Mouse (Mus musculus) heart, adult 2 months (tissue): Measurements from ENCODE around the gene Cwf19l1. TPM values are rescaled to one million over a fixed set of nuclear protein-coding genes. Genes with fewer than 3 reads are reported as not detected.

Experiments
- DNase-seq, 2 experiments: peaks; one replicate each; pipeline ENCODE4 v3.0.0; 2021
- H3K27ac ChIP-seq: fragments of 200-600 bp; 2 replicates; pipeline ENCODE4 v1.8.1; 2022
- H3K27me3 ChIP-seq: fragments of 200-500 bp; 2 replicates; pipeline ENCODE4 v1.6.1; 2012; ENCODE audit warnings: mild to moderate bottlenecking, low read length, inconsistent platforms, mixed read lengths; ENCODE audit not compliant: control insufficient read depth, insufficient read depth
- H3K36me3 ChIP-seq: fragments of 200-500 bp; 2 replicates; pipeline ENCODE4 v1.6.1; 2012; ENCODE audit warnings: low read length, inconsistent platforms; ENCODE audit not compliant: control insufficient read depth, insufficient read depth
- H3K4me1 ChIP-seq: fragments of 200-500 bp; 2 replicates; pipeline ENCODE4 v1.6.1; 2011; ENCODE audit warnings: low read length; ENCODE audit not compliant: control insufficient read depth, insufficient read depth
- H3K4me3 ChIP-seq: fragments of 200-600 bp; 2 replicates; pipeline ENCODE4 v1.8.1; 2022
- H3K79me2 ChIP-seq: fragments of 200-500 bp; replicated peaks from 2 replicates; pipeline ENCODE4 v1.6.1; 2012; ENCODE audit warnings: mild to moderate bottlenecking, inconsistent platforms, low read length, moderate library complexity, mixed read lengths; ENCODE audit not compliant: control insufficient read depth, insufficient read depth
- H3K9ac ChIP-seq: fragments of 200-500 bp; 2 replicates; pipeline ENCODE4 v1.6.1; 2012; ENCODE audit warnings: low read depth, mild to moderate bottlenecking, control low read depth, inconsistent platforms, low read length, mixed read lengths
- CTCF ChIP-seq: fragments of 200-600 bp; IDR thresholded peaks from 2 replicates; pipeline ENCODE4 v1.8.1; 2022; ENCODE audit warnings: antibody characterized with exemption, mild to moderate bottlenecking, moderate library complexity
- EP300 ChIP-seq: fragments of 200-500 bp; IDR thresholded peaks from 2 replicates; pipeline ENCODE4 v1.6.1; 2011; ENCODE audit warnings: low read depth, low read length, control low read depth; ENCODE audit not compliant: insufficient read depth
- POLR2A ChIP-seq: fragments of 200-500 bp; IDR thresholded peaks from 2 replicates; pipeline ENCODE4 v1.6.1; 2011; ENCODE audit warnings: mild to moderate bottlenecking, low read depth, low read length, control low read depth; ENCODE audit not compliant: insufficient read depth
- WGBS: fragments of 180-500 bp; shearing (Covaris S2); methylation state at CpG from one replicate; pipeline ENCODE4 v1.1.7; 2018; 5-methylcytosine and 5-hydroxymethylcytosine counted together
- intact Hi-C: fragments of 180-260 bp; cut with DNase I; formaldehyde crosslinking; loops from one replicate; pipeline ENCODE4 v1.15.1; 2025
- polyA plus RNA-seq: library from polyadenylated mRNA; depleted of rRNA; stranded (reverse); fragments of >200 nt; gene quantifications from 2 replicates; pipeline ENCODE4 v1.2.3, GENCODE M21; 2012
- total RNA-seq, 2 experiments: library from RNA; stranded (reverse); gene quantifications; 2 replicates each; pipeline ENCODE4 v1.2.3; 2021

Gene Cwf19l1
- total and polyA plus RNA-seq, 3 experiments, result 5.5 to 9.5 (median 8.0) TPM

- intact Hi-C loops, result no loop called here
- TF ChIP-seq POLR2A (no peak), EP300 (no peak), CTCF (no peak)
- Histone ChIP-seq H3K79me2 (peaks cover 3% of the 10 kb centered on the region; the same call in 1 of the 2 replicates), H3K27ac (no peak overlapping the region), H3K4me1 (peaks cover 1% of the 10 kb centered on the region), H3K4me3 (no peak overlapping the region), H3K27me3 (no peaks in the 10 kb centered on the region), H3K36me3 (no peaks in the 10 kb centered on the region), H3K9ac (no peak overlapping the region)
- DNase-seq, result no peak
Observed at GRCm38 (mm10) chr19:44100840-44101239, 34.8 kb downstream of the Cwf19l1 start.

- no peaks in the 10 kb centered on the region for H3K4me1 ChIP-seq
- H3K27me3 ChIP-seq, result no peaks in the 10 kb centered on the region
- no peak overlapping the region for H3K4me3 ChIP-seq
- H3K9ac ChIP-seq, result no peak overlapping the region
- no peaks in the 10 kb centered on the region for H3K79me2 ChIP-seq
- DNase-seq, result no peak
- TF ChIP-seq POLR2A (no peak), EP300 (no peak), CTCF (no peak)
- H3K27ac ChIP-seq, result no peak overlapping the region
- H3K36me3 ChIP-seq, result peaks cover 1% of the 10 kb centered on the region
- WGBS, result 68% methylated on average over 3 of the region's 3 CpGs
- intact Hi-C loops, result no loop called here
Observed at GRCm38 (mm10) chr19:44086278-44086677, 49.4 kb downstream of the Cwf19l1 start.

- Histone ChIP-seq H3K27ac (no peak overlapping the region), H3K9ac (no peak overlapping the region), H3K27me3 (no peaks in the 10 kb centered on the region), H3K79me2 (no peaks in the 10 kb centered on the region; the same call in 1 of the 2 replicates), H3K4me3 (no peak overlapping the region), H3K4me1 (no peaks in the 10 kb centered on the region), H3K36me3 (no peaks in the 10 kb centered on the region; the same call in 1 of the 2 replicates)
- intact Hi-C loops, result no loop called here
- TF ChIP-seq CTCF, result no peak
- no peak for TF ChIP-seq POLR2A
- TF ChIP-seq EP300, result no peak
- no peak for DNase-seq
- WGBS, result 73% methylated on average over 2 of the region's 2 CpGs
Observed at GRCm38 (mm10) chr19:44080920-44081319, 54.8 kb downstream of the Cwf19l1 start.

GRCm38 (mm10) chr19:44080023-44080422, 55.7 kb downstream of the Cwf19l1 start:
- H3K79me2 ChIP-seq, result no peaks in the 10 kb centered on the region; the same call in 1 of the 2 replicates
- H3K27ac ChIP-seq, result no peak overlapping the region
- TF ChIP-seq CTCF (no peak), EP300 (no peak), POLR2A (no peak)
- no peak for DNase-seq
- intact Hi-C loops, result no loop called here
- H3K36me3 ChIP-seq, result no peaks in the 10 kb centered on the region; the same call in 1 of the 2 replicates
- 91% methylated on average over 2 of the region's 2 CpGs for WGBS
- H3K4me1 ChIP-seq, result no peaks in the 10 kb centered on the region
- no peak overlapping the region for H3K9ac ChIP-seq
- no peak overlapping the region for H3K4me3 ChIP-seq
- no peaks in the 10 kb centered on the region for H3K27me3 ChIP-seq

- Histone ChIP-seq H3K4me1 (no peaks in the 10 kb centered on the region), H3K79me2 (no peaks in the 10 kb centered on the region; the same call in 1 of the 2 replicates), H3K9ac (no peak overlapping the region), H3K36me3 (no peaks in the 10 kb centered on the region; the same call in 1 of the 2 replicates), H3K27me3 (no peaks in the 10 kb centered on the region), H3K4me3 (no peak overlapping the region), H3K27ac (no peak overlapping the region)
- no peak for DNase-seq
- TF ChIP-seq CTCF, result no peak
- TF ChIP-seq POLR2A, result no peak
- no peak for TF ChIP-seq EP300
- intact Hi-C loops, result loop anchor here (10.0 kb wide), 1 partner anchor 322 kb away; the partner anchor contains the start of genes Cox15 and Cutc
- 90% methylated on average over 4 of the region's 4 CpGs for WGBS
Observed at GRCm38 (mm10) chr19:44077024-44077423, 58.7 kb downstream of the Cwf19l1 start.

GRCm38 (mm10) chr19:44076457-44076856, 59.2 kb downstream of the Cwf19l1 start:
- 84% methylated on average over 9 of the region's 9 CpGs for WGBS
- TF ChIP-seq POLR2A (no peak), EP300 (no peak), CTCF (no peak)
- intact Hi-C loops, result loop anchor here (10.0 kb wide), 1 partner anchor 322 kb away; the partner anchor contains the start of genes Cox15 and Cutc
- Histone ChIP-seq H3K4me1 (no peaks in the 10 kb centered on the region), H3K36me3 (no peaks in the 10 kb centered on the region; the same call in 1 of the 2 replicates), H3K27ac (no peak overlapping the region), H3K4me3 (no peak overlapping the region), H3K79me2 (no peaks in the 10 kb centered on the region; the same call in 1 of the 2 replicates), H3K27me3 (no peaks in the 10 kb centered on the region), H3K9ac (no peak overlapping the region)
- DNase-seq, result no peak
